Mouse (Mus musculus) midbrain, embryonic 14.5 days (tissue): ENCODE results near the gene Armc9. TPM values are rescaled to one million over a fixed set of nuclear protein-coding genes. Genes with fewer than 3 reads are reported as not detected.
A peak's percentile ranks its signal among the peaks of the same experiment; 100 is the strongest.

Experiments
- ATAC-seq: fragments of 200-750 bp; cut with Nextera tagmentation; 2 replicates; pipeline ENCODE4 v1.8.0; 2017; ENCODE audit warnings: moderate number of reproducible peaks, moderate library complexity; ENCODE audit not compliant: low FRiP score, low TSS enrichment
- DNase-seq: peaks from one replicate; pipeline ENCODE4 v3.0.0-alpha.2; 2015
- H3K27ac ChIP-seq: fragments of 300-500 bp; sonication (generic); replicated peaks from 2 replicates; pipeline ENCODE4 v1.5.1; 2014; ENCODE audit warnings: mild to moderate bottlenecking, low read depth, low read length, moderate library complexity
- H3K27me3 ChIP-seq: fragments of 300-500 bp; sonication (generic); 2 replicates; pipeline ENCODE4 v1.6.1; 2014; ENCODE audit warnings: low read length, control low read depth, mixed read lengths; ENCODE audit not compliant: control insufficient read depth, insufficient read depth
- H3K36me3 ChIP-seq: fragments of 300-500 bp; sonication (generic); 2 replicates; pipeline ENCODE4 v1.6.1; 2014; ENCODE audit warnings: low read length, control low read depth; ENCODE audit not compliant: control insufficient read depth, insufficient read depth
- H3K4me1 ChIP-seq: fragments of 300-500 bp; sonication (generic); 2 replicates; pipeline ENCODE4 v1.6.1; 2014; ENCODE audit warnings: mild to moderate bottlenecking, antibody characterized with exemption, low read length, control low read depth; ENCODE audit not compliant: control insufficient read depth, insufficient read depth
- H3K4me2 ChIP-seq: fragments of 300-500 bp; sonication (generic); 2 replicates; pipeline ENCODE4 v1.6.1; 2014; ENCODE audit warnings: mild to moderate bottlenecking, low read length, moderate library complexity
- H3K4me3 ChIP-seq: fragments of 300-500 bp; sonication (generic); replicated peaks from 2 replicates; pipeline ENCODE4 v1.5.1; 2014; ENCODE audit warnings: low read depth, low read length
- H3K9ac ChIP-seq: fragments of 300-500 bp; sonication (generic); replicated peaks from 2 replicates; pipeline ENCODE4 v1.6.1; 2014; ENCODE audit warnings: mild to moderate bottlenecking, low read length, moderate library complexity
- H3K9me3 ChIP-seq: fragments of 300-500 bp; sonication (generic); 2 replicates; pipeline ENCODE4 v1.6.1; 2016; ENCODE audit warnings: low read length, control low read depth, mixed read lengths; ENCODE audit not compliant: control insufficient read depth
- WGBS: fragments of 180-500 bp; shearing (Covaris S2); extraction: QIAGEN DNeasy Blood & Tissue Kit; methylation state at CpG from one replicate; pipeline ENCODE4 v1.1.7; 2014; 5-methylcytosine and 5-hydroxymethylcytosine counted together
- polyA plus RNA-seq: library from polyadenylated mRNA; unstranded; fragments of >200 nt; fragmentation: Nextera tagmentation; extraction: Ambion mirVana; gene quantifications from 2 replicates; pipeline ENCODE4 v1.2.1, GENCODE M21; 2014

The Armc9 gene
- polyA plus RNA-seq, 1 experiment from 2014 or later, result 37.8 TPM

GRCm38 (mm10) chr1:86143165-86143564 lies 11.4 kb upstream of the Armc9 start:
- ATAC-seq (no peak), DNase-seq (no peak)
- H3K4me1 ChIP-seq, result no peaks in the 10 kb centered on the region
- no peaks in the 10 kb centered on the region for H3K27me3 ChIP-seq
- H3K4me2 ChIP-seq, result no peak overlapping the region
- H3K9ac ChIP-seq, result no peak overlapping the region
- H3K9me3 ChIP-seq, result no peaks in the 10 kb centered on the region
- peaks cover 23% of the 10 kb centered on the region for H3K36me3 ChIP-seq
- no peak overlapping the region for H3K4me3 ChIP-seq
- 92% methylated on average over 4 of the region's 4 CpGs for WGBS
- H3K27ac ChIP-seq, result no peak overlapping the region

DNA sequence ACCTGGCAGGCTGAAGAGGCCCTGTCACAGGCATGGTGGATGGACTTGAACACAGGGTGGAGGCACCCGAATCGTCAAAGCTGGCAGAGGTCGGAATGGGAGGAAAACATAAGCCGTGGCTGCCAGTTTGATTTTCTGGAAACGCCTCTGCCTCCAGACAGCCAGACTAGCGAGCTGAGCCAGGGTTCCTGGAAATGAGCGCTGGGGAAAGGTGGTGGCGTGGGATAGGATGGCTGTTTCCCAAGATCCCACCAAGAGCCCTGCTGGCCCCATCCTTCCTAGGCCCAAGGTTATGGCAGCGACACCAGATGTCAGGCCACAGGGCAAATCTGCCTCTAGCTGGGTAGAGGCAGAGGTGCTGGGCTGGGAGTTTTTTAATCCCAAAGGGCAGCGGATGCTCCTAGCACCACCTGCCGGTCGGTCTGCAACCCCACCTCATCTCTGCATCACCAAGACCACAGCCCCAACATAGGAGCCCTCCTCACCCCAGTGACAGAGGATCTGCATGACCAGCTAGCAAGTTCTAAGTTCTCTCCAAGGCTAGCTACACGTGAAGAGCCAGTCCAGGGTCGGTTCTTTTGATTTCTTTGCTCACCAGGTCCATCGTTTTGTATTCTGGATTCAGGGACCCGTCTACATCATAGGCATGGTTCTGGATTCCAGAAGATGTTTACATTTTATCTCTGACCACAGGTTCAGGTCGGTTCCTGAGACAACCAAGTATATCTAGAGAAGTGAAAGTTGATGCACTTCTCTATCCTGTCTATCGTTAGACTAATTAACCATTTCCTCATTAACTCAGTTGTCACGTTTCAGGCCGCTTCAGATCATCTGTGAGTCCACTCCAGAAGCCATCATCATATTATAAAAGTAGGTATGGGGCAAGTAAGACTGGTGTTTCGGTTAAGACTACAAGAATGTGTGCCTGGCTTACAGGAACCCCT lies 10.3 kb upstream of the Armc9 start:
- Histone ChIP-seq H3K4me2 (no peak overlapping the region), H3K27me3 (no peaks in the 10 kb centered on the region), H3K9me3 (no peaks in the 10 kb centered on the region), H3K4me3 (no peak overlapping the region), H3K9ac (no peak overlapping the region), H3K4me1 (no peaks in the 10 kb centered on the region), H3K36me3 (peaks cover 12% of the 10 kb centered on the region), H3K27ac (no peak overlapping the region)
- DNase-seq (no peak), ATAC-seq (no peak)
- WGBS, result 73% methylated on average over 21 of the region's 21 CpGs

- DNase-seq (no peak), ATAC-seq (no peak)
- no peak overlapping the region for H3K27ac ChIP-seq
- H3K9ac ChIP-seq, result no peak overlapping the region
- no peaks in the 10 kb centered on the region for H3K9me3 ChIP-seq
- no peaks in the 10 kb centered on the region for H3K27me3 ChIP-seq
- no peaks in the 10 kb centered on the region for H3K4me1 ChIP-seq
- H3K4me2 ChIP-seq, result no peak overlapping the region
- 89% methylated on average over 5 of the region's 5 CpGs for WGBS
- no peak overlapping the region for H3K4me3 ChIP-seq
- peaks cover 6% of the 10 kb centered on the region; the same call in 1 of the 2 replicates for H3K36me3 ChIP-seq
Observed at GRCm38 (mm10) chr1:86146293-86146692, 8.3 kb upstream of the Armc9 start.

GRCm38 (mm10) chr1:86147557-86147956 lies 7.0 kb upstream of the Armc9 start:
- DNase-seq (no peak), ATAC-seq (no peak)
- H3K27ac ChIP-seq, result no peak overlapping the region
- 86% methylated on average over 5 of the region's 5 CpGs for WGBS
- H3K4me1 ChIP-seq, result no peaks in the 10 kb centered on the region
- H3K36me3 ChIP-seq, result peaks cover 6% of the 10 kb centered on the region; the same call in 1 of the 2 replicates
- H3K9me3 ChIP-seq, result no peaks in the 10 kb centered on the region
- H3K4me3 ChIP-seq, result no peak overlapping the region
- no peak overlapping the region for H3K9ac ChIP-seq
- no peaks in the 10 kb centered on the region for H3K27me3 ChIP-seq
- H3K4me2 ChIP-seq, result no peak overlapping the region

DNA sequence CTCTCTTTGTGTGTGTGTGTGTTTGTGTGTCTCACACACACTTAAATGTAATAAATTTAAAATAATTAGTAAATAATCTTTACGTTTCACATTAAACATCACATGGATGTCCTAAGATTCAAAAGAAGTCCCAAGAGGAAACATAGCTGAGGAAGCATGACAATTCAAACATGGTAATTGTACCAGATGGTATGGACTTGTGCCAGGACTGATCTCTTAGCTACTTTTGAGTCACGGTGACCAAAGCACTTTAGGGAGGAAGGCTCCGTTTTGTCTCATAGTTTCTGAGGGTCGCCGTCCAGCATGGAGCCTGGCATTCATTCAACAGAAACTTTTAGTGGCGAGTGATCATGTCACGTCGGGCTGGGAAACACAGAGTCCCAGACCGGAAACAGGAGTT lies 6.4 kb upstream of the Armc9 start:
- ATAC-seq (no peak), DNase-seq (no peak)
- no peak overlapping the region for H3K4me2 ChIP-seq
- H3K36me3 ChIP-seq, result peaks cover 4% of the 10 kb centered on the region; the same call in 1 of the 2 replicates
- H3K9ac ChIP-seq, result no peak overlapping the region
- 85% methylated on average over 9 of the region's 9 CpGs for WGBS
- H3K27me3 ChIP-seq, result no peaks in the 10 kb centered on the region
- no peaks in the 10 kb centered on the region for H3K9me3 ChIP-seq
- no peak overlapping the region for H3K27ac ChIP-seq
- no peak overlapping the region for H3K4me3 ChIP-seq
- no peaks in the 10 kb centered on the region for H3K4me1 ChIP-seq

DNA sequence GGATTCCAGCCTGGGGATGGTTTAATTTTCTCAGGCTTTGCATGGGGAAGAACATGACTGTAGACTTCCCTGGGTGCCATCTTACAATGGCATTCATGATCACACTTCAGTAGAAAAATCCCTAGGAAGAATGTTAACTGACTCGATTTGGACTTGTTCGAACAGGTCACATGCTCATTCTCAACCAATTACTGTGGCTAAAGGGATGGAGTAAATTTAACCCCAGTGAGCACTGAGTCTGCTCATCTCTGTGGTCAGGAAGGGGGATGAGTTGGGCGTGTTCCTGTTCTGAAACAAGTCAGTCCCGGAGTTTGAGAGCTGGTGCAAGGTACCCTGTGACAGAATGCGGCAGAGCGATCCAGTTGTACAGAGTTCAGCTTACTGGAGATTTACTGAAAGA lies 3.7 kb upstream of the Armc9 start:
- ATAC-seq (no peak), DNase-seq (no peak)
- Histone ChIP-seq H3K9me3 (no peaks in the 10 kb centered on the region), H3K4me2 (no peak overlapping the region), H3K36me3 (no peaks in the 10 kb centered on the region), H3K27ac (no peak overlapping the region), H3K27me3 (no peaks in the 10 kb centered on the region), H3K4me3 (no peak overlapping the region), H3K9ac (no peak overlapping the region), H3K4me1 (peaks cover 12% of the 10 kb centered on the region)
- WGBS, result 86% methylated on average over 6 of the region's 6 CpGs

DNA sequence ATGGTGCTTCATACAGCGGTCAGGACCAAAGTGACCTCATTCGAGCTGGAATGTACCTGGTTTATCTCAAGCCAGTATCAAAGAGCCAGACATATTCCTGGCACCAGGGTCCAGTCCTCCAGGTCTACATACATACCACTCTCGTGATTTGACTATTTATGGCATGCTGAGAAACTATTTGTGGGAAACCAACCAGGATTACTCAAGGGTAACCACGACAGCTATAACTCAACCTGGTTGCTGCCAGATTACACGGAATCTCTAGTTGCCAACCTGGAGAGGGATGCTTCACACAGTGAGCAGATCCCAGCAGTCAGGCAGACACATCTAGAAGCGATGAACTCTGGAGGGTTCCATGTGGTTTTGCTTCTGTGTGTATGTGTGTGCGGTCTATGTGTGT lies 3.2 kb upstream of the Armc9 start:
- no peak for DNase-seq
- no peaks in the 10 kb centered on the region for H3K27me3 ChIP-seq
- 94% methylated on average over 7 of the region's 7 CpGs for WGBS
- no peak overlapping the region for H3K9ac ChIP-seq
- H3K4me2 ChIP-seq, result no peak overlapping the region
- no peaks in the 10 kb centered on the region for H3K9me3 ChIP-seq
- no peak for ATAC-seq
- peaks cover 12% of the 10 kb centered on the region for H3K4me1 ChIP-seq
- no peaks in the 10 kb centered on the region for H3K36me3 ChIP-seq
- H3K4me3 ChIP-seq, result no peak overlapping the region
- H3K27ac ChIP-seq, result no peak overlapping the region

GRCm38 (mm10) chr1:86152618-86153017 lies 2.0 kb upstream of the Armc9 start:
- Histone ChIP-seq H3K27me3 (no peaks in the 10 kb centered on the region), H3K27ac (no peak overlapping the region), H3K4me3 (no peak overlapping the region), H3K36me3 (peaks cover 7% of the 10 kb centered on the region), H3K9me3 (no peaks in the 10 kb centered on the region), H3K4me2 (no peak overlapping the region), H3K9ac (no peak overlapping the region), H3K4me1 (peaks cover 12% of the 10 kb centered on the region)
- 86% methylated on average over 1 of the region's 1 CpGs for WGBS
- DNase-seq (no peak), ATAC-seq (no peak)

DNA sequence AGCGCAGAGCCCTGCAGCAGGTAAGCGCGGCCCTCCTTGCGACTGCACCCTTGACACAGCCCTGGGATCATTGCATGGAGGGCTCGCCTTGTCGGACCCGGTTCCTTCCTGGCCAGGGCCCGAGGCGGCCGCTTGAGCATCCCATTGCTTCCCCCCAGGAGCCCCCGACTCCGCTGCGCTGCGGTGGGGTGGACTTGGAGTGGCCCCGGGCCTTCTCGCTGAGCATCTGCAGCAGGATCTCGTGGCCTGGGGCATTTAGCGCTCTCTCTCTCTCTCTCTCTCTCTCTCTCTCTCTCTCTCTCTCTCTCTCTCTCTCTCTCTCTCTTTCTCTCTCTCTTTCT lies 214 bp downstream of the Armc9 start:
- WGBS, result 0% methylated on average over 18 of the region's 18 CpGs
- peak overlapping the region; percentile 63 for H3K4me2 ChIP-seq

More for the DNA sequence above, 214 bp downstream of the Armc9 start:
- Histone ChIP-seq H3K36me3 (peaks cover 18% of the 10 kb centered on the region), H3K27me3 (no peaks in the 10 kb centered on the region), H3K4me3 (peak overlapping the region; percentile 78), H3K9me3 (no peaks in the 10 kb centered on the region), H3K4me1 (peaks cover 12% of the 10 kb centered on the region), H3K9ac (peak overlapping the region; percentile 72), H3K27ac (peak overlapping the region; percentile 63)
- ATAC-seq (no peak), DNase-seq (no peak)
